16 mouse cellular contexts compared by ENCODE assay signal in genomic region chr12:35527429-35527828, GRCm38 (mm10). TPM values are rescaled to one million over a fixed set of nuclear protein-coding genes. Genes with fewer than 3 reads are reported as not detected.
DNase-seq lines count a peak whose midpoint lies in the region; ATAC-seq and TF ChIP-seq lines count a peak whose summit lies in the region.
"Had no signal": no experiment of that assay in that cellular context is flagged by ENCODE, and none has a peak within 500 bp of the region (broad histone marks: within the 10 kb centered on the region; RNA-seq: fewer than 3 reads in every experiment).

No protein-coding gene starts in this region.

- TF ChIP-seq EP300 in liver, postnatal 0 days (IDR thresholded peaks at IDR 0.05; ENCODE audit: low read depth): no peak

- peak; percentile 21 for DNase-seq in c-Kit-negative CD71-positive TER-119-positive erythroid progenitor cells, embryonic 14.5 days (ENCODE audit: low read depth, low spot score)
- DNase-seq in liver, postnatal 0 days: no peak
- DNase-seq in spleen, postnatal 4 days (ENCODE audit: low spot score in 2 of 2): no peak
- no peak for DNase-seq in right cerebral cortex, adult 2 months (ENCODE audit: low spot score in 2 of 2)
- DNase-seq: cerebellum, postnatal 14 days had no signal

- no peak overlapping the region for H3K4me2 ChIP-seq in intestine, embryonic 15.5 days (replicated peaks)
- peak overlapping the region; percentile 36; the same call in 1 of the 2 replicates for H3K4me2 ChIP-seq in liver, postnatal 0 days (ENCODE audit: low read depth, low read length)
- no peak overlapping the region for H3K4me2 ChIP-seq in heart, embryonic 12.5 days
- H3K4me2 ChIP-seq in forebrain, embryonic 13.5 days: no peak overlapping the region
- H3K4me2 ChIP-seq: embryonic facial prominence, embryonic 13.5 days; heart, embryonic 15.5 days; hindbrain, embryonic 14.5 days; limb, embryonic 13.5 days; neural tube, embryonic 15.5 days had no signal

- H3K27ac ChIP-seq in intestine, embryonic 15.5 days: peak overlapping the region; percentile 2; the same call in 1 of the 2 replicates
- no peak overlapping the region for H3K27ac ChIP-seq in liver, postnatal 0 days (ENCODE audit: low read depth)
- no peak overlapping the region for H3K27ac ChIP-seq in heart, embryonic 12.5 days (ENCODE audit: poor library complexity, severe bottlenecking)
- H3K27ac ChIP-seq in forebrain, embryonic 13.5 days: no peak overlapping the region
- H3K27ac ChIP-seq: embryonic facial prominence, embryonic 13.5 days; heart, embryonic 15.5 days; hindbrain, embryonic 14.5 days; kidney, postnatal 0 days; limb, embryonic 13.5 days; neural tube, embryonic 15.5 days had no signal

- no peaks in the 10 kb centered on the region for H3K36me3 ChIP-seq in intestine, embryonic 15.5 days
- peaks cover 11% of the 10 kb centered on the region for H3K36me3 ChIP-seq in liver, postnatal 0 days (replicated peaks; ENCODE audit: insufficient read depth, low read length)
- H3K36me3 ChIP-seq in heart, embryonic 12.5 days: no peaks in the 10 kb centered on the region
- no peaks in the 10 kb centered on the region for H3K36me3 ChIP-seq in forebrain, embryonic 13.5 days (ENCODE audit: poor library complexity, severe bottlenecking)
- H3K36me3 ChIP-seq: embryonic facial prominence, embryonic 13.5 days; heart, embryonic 15.5 days; limb, embryonic 13.5 days had no signal

- ATAC-seq in intestine, embryonic 15.5 days: peak; percentile 91
- 0 out of 2 replicates have a peak, but pooled peaks have one; percentile 32 for ATAC-seq in liver, postnatal 0 days
- ATAC-seq in megakaryocyte progenitor cell, adult 5-6 weeks (replicated peaks; ENCODE audit: poor library complexity): peak; percentile 84
- ATAC-seq in heart, embryonic 12.5 days (ENCODE audit: insufficient number of reproducible peaks, low FRiP score): no peak
- ATAC-seq in forebrain, embryonic 13.5 days: no peak
- ATAC-seq: midbrain, embryonic 16.5 days had no signal

- no peaks in the 10 kb centered on the region for H3K9me3 ChIP-seq in intestine, embryonic 15.5 days
- no peaks in the 10 kb centered on the region for H3K9me3 ChIP-seq in liver, postnatal 0 days (ENCODE audit: low read length)
- no peaks in the 10 kb centered on the region for H3K9me3 ChIP-seq in heart, embryonic 12.5 days (replicated peaks)
- H3K9me3 ChIP-seq in forebrain, embryonic 13.5 days (replicated peaks): no peaks in the 10 kb centered on the region
- H3K9me3 ChIP-seq: embryonic facial prominence, embryonic 13.5 days; heart, embryonic 15.5 days; limb, embryonic 13.5 days; neural tube, embryonic 15.5 days had no signal

- no peak for TF ChIP-seq CTCF in liver, postnatal 0 days (IDR thresholded peaks at IDR 0.05; ENCODE audit: low read depth)

- no peak overlapping the region for H3K9ac ChIP-seq in intestine, embryonic 15.5 days
- no peak overlapping the region for H3K9ac ChIP-seq in liver, postnatal 0 days (replicated peaks)
- no peak overlapping the region for H3K9ac ChIP-seq in heart, embryonic 12.5 days
- H3K9ac ChIP-seq in forebrain, embryonic 13.5 days: no peak overlapping the region
- H3K9ac ChIP-seq: embryonic facial prominence, embryonic 13.5 days; heart, embryonic 15.5 days; hindbrain, embryonic 14.5 days; limb, embryonic 13.5 days; neural tube, embryonic 15.5 days had no signal

- no peaks in the 10 kb centered on the region for H3K27me3 ChIP-seq in intestine, embryonic 15.5 days (replicated peaks)
- H3K27me3 ChIP-seq in liver, postnatal 0 days (ENCODE audit: insufficient read depth, low read length): no peaks in the 10 kb centered on the region
- no peaks in the 10 kb centered on the region for H3K27me3 ChIP-seq in heart, embryonic 12.5 days (replicated peaks)
- no peaks in the 10 kb centered on the region for H3K27me3 ChIP-seq in forebrain, embryonic 13.5 days
- H3K27me3 ChIP-seq: embryonic facial prominence, embryonic 13.5 days; heart, embryonic 15.5 days; neural tube, embryonic 15.5 days had no signal

- no peaks in the 10 kb centered on the region for H3K4me1 ChIP-seq in intestine, embryonic 15.5 days (replicated peaks)
- peaks cover 11% of the 10 kb centered on the region for H3K4me1 ChIP-seq in liver, postnatal 0 days (ENCODE audit: insufficient read depth)
- no peaks in the 10 kb centered on the region for H3K4me1 ChIP-seq in heart, embryonic 12.5 days (replicated peaks)
- H3K4me1 ChIP-seq in forebrain, embryonic 13.5 days: no peaks in the 10 kb centered on the region
- H3K4me1 ChIP-seq: embryonic facial prominence, embryonic 13.5 days; heart, embryonic 15.5 days; limb, embryonic 13.5 days; neural tube, embryonic 15.5 days had no signal

- 56% methylated on average over 6 of the region's 6 CpGs for WGBS in intestine, embryonic 15.5 days
- 31% methylated on average over 6 of the region's 6 CpGs for WGBS in liver, postnatal 0 days (ENCODE audit: insufficient replicate concordance)
- 47% methylated on average over 6 of the region's 6 CpGs for WGBS in heart, embryonic 12.5 days
- 90% methylated on average over 6 of the region's 6 CpGs for WGBS in forebrain, embryonic 13.5 days

- H3K4me3 ChIP-seq in intestine, embryonic 15.5 days (replicated peaks): no peak overlapping the region
- no peak overlapping the region for H3K4me3 ChIP-seq in liver, postnatal 0 days (ENCODE audit: low read depth, low read length)
- H3K4me3 ChIP-seq in heart, embryonic 12.5 days: no peak overlapping the region
- H3K4me3 ChIP-seq in forebrain, embryonic 13.5 days: no peak overlapping the region
- H3K4me3 ChIP-seq: embryonic facial prominence, embryonic 13.5 days; heart, embryonic 15.5 days; limb, embryonic 13.5 days; neural tube, embryonic 15.5 days had no signal

RNA-seq across cellular contexts. Expression of gene Ahr, which starts 7.4 kb away (rescaled TPM):
- polyA plus RNA-seq in intestine, embryonic 15.5 days (2015; fragmentation: Nextera tagmentation; extraction: Ambion mirVana): 8.6 and 8.7 TPM in 2 replicates
- polyA plus RNA-seq in liver, postnatal 0 days (2015; fragmentation: Nextera tagmentation; extraction: Ambion mirVana): 3.6 and 6.2 TPM in 2 replicates
- 2.6 and 3.4 TPM in 2 replicates for total RNA-seq in megakaryocyte progenitor cell, adult 5-6 weeks (2015)
- total RNA-seq in megakaryocyte progenitor cell, adult 5-6 weeks (2017): 1.2 and 1.9 TPM in 2 replicates
- 2.2 and 2.6 TPM in 2 replicates for polyA plus RNA-seq in heart, embryonic 12.5 days (2016; fragmentation: Nextera tagmentation; extraction: Ambion mirVana)
- polyA plus RNA-seq in forebrain, embryonic 13.5 days (2015; fragmentation: Nextera tagmentation; extraction: Ambion mirVana): 0.46 and 0.81 TPM in 2 replicates

Comparison
In these comparisons a context has a peak if more than half of its experiments do, and no peak if none do; other contexts are left out.
1. ATAC-seq: peak in intestine, embryonic 15.5 days (single experiment), liver, postnatal 0 days (single experiment) and megakaryocyte progenitor cell, adult 5-6 weeks (single experiment); none in heart, embryonic 12.5 days (single experiment) and forebrain, embryonic 13.5 days (single experiment).